Mouse (Mus musculus): ENCODE results near the gene Them7.

Gene Them7

DNA sequence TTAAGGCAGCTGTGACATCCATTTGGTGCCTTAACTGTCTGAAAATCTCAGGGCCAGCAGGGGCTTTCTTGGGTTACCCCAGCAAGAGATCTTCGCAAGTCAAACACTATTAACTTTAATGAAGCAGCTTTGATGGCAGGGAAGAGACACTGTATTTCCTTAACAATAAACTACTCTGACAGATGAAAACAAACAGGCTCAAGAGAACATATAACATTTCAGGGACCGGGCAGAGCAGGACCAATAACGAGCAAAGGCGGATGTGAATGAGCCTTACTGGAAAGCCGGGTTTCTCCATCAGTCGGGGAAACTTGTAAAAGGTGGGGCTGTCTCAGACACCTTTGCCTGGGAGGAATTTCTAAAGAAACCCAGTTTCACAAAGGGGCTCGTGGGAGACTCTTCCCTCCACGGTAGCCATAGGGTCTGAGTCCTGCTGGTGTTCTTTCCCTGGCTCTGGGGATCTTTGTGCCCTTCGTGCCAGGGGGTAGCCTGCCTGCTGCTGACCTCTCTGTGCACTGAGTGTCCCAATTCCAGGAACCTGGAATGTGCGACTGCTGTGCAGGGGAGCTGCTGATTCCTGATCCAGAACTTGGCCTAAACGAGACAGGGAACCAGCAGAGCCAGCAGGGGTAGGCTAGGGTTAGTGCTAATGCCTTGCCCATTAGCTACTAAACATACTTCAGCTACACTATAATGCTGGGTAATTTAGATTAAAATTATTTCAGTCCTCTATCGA lies 11.4 kb downstream of the Them7 start:
- DNase-seq = no peak

DNA sequence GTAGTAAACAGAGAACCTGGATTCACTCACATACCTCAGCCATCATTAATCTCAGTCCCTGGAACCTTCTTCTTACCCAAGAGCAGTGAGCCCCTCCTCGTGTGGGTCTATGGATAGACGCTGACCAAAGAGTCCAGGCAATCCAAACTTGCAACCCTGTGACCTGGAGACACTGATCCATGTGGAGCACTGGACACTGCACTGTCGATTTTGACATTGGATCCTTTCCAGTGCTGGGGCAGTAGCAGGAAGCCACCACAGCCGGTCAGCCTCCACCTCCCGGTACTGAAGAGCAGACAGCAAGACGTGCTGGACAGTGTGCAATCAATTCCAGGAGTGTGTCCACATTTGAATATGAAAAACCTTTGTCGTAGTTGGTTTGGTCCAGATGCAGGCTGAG lies 13.3 kb downstream of the Them7 start:
- no peak for DNase-seq

DNA sequence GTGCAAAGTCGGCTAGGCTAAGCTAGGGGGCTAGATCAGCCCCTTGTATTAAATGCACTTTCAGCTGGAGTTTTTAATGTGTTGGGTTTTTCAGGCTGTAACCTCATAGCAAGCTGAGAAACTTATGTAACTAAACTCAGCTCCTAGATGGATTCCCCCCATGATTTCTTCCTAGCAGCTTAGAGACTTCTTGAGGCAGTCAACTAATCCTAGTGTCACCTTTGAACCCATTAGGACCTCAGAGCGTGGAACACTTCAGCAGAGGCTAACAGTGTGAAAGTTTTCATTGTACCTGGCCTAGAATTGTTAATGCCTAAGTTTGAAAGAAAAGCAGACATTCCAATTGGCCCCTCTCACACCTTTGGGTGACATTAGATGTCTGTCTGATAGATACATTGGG lies 13.7 kb downstream of the Them7 start:
- DNase-seq = no peak

DNA sequence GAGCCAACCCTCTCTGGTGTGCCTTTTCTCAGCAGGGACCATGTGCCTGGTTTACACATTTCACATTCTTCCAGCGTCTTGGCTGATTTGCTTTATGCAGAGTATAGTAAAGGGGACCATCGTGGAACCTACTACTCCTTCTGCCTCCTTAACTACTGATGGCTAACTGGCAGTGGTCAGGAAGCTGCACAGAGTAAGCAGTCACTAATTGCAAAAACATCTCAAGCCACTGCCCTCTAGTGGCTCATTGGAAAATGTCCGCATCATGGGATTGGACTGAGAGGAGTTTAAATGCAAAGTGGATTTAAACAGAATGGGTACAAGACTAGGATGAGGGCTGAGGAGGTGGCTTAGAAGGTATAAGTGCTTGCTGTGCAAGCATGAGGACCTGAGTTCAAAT lies 14.7 kb downstream of the Them7 start:
- peak; percentile 16 to 33 for DNase-seq

DNA sequence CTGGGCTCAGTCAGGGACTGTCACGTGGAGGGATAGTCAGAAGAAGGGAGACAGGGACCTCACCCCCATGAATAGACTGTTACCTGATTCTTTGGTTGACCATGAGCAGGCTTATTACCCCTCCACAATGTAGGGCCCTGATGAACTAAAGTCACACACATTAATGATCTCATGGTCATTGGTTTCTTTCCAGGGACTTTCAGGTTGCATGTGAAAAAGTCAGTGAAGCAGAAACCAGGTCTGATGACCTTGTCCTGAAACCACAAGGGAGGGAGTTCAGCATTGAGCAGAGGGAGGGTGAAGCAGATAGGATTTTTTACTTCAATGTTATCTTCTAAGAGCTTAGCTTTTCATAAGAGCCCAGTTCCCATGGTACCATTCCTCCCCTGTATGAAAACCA lies 16.5 kb downstream of the Them7 start:
- DNase-seq = no peak

DNA sequence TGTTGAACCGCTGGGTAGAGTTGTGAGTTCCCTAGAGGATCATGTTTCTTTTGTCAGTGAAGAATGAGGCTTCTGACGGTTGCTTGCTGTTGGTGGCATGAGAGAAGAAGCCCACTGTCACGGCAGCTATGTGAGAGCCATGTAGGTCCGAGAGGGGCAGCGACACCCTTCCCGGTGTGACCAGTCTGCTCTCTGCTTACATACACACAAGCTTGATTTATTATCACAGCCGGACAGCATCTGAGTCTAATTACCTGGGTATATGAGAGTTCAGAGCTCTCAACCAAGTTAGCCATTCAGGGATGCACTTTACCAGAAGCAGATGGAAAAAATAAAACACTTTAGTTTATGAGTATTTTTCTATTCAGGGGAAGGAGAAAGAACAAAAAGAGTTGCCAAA lies 18.8 kb downstream of the Them7 start:
- DNase-seq = no peak

DNA sequence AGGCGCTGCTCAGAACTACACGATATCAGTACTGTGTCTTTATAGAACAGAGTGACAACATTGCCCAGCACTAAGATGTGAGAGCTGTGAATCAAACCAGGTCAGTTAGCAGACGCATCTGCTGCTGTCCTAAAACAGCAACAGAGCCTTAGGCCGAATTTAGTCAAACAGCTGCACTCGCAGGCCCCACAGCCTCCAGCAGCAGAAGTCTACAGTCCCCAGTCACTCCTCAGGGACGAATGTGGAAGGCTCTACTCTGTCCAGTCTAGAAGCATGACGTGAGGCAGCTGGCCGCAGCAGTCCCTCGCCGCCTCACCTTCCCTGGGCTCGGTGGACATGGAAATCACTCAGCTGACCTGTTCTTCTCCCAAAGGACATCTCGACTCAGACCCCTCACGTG lies 20.6 kb downstream of the Them7 start:
- DNase-seq = no peak

DNA sequence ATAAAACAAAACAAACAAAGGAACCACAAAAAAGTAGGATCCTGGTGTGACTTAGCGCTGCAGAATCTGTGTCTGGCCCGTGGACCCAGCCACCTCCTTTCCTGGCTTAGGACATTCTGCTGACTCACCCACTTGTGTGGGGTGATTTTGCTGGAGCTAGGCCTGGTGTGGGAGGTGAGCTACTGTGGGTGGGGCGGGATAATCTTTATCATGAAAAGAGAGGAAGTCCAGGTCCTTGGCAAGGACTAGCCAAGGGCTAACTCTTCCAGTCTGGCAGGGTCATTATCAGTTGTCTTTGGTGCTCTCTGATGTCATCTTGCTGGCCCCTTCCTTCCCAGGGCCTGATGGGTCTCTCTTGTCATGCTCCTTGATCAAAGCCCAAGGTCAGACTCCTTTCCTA lies 27.9 kb downstream of the Them7 start:
- no peak for DNase-seq

DNA sequence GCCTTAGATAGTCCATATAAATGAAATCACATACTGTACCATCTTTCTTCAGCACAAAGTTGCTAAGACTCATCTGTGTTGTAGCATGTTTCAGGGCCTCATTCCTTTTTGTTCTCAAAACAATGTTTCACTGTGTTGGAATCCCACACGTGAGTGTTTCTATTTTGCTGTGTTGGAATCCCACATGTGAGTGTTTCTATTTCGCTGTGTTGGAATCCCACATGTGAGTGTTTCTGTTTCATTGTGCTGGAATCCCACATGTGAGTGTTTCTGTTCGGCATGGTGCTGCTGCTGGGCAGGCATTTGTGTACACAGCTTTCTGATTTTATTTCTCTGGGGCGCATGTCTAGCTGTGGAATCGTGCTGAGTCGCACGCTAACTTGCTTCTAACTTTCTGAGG lies 28.7 kb downstream of the Them7 start:
- DNase-seq = no peak

DNA sequence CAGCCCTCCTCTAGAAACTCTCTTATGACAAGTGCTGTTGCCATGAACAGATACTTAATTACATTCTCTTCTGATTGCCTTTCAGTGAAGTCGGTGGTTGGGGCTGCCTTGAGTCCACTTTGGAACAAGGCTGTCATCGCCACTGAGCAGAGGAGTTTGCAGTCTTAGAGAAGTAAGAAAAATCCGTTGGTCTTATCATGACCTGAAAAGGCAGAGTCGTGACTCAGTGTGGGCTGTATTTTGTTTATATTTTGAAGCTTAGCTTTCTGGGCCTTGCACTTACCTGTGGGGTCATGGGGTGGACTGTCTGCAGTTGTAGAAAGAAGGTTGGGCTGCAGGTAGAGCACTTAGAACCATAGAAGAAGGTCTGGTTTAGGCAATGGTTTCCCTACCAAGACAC lies 31.3 kb downstream of the Them7 start:
- DNase-seq = no peak

DNA sequence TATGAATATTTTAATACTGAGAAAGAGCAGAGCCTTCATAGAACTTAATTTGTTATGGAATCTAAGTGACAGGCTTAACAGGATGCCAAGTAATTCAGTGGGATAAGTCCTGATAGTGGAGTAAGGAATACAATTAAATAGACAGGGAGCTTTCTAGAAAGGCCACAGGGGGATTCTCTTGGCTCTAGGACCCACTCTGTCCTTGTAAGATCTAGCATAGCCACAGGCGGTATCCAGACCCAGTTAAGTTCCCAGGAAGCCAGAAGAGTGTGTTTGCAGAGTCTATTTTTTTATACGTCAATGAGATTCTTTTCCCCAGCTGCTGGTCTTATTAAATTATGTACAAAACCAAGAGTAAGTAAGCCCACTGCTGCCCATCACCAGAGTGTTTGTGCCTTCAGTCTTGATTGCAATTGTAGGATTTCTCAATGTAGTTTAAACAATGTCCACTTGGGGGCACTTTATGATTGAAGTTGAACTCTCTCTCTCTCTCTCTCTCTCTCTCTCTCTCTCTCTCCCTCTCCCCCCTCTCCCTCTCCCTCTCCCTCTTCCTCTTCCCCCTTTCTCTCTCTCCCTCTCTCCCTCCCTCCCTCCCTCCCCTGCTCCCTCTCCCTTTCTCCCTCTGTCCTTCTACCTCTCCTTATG lies 32.4 kb downstream of the Them7 start:
- no peak for DNase-seq

DNA sequence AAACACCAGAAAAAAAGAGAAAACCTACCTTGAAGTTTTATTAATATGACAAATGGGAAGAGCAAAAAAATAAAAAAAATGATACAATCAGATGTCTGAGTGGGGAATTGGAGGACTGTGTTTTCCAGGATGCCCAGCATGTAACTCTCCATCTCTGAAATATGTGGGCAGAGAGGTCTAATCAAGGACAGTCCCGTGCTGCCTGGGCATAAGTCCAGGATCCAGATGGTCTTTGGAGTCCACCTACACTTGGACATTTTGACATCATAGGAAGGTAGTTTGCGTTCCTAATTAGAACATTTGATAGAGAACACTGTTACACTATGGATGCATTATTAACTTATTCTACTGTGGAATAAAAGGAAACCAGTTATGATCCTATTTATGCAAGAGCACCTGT lies 33.3 kb downstream of the Them7 start:
- DNase-seq = no peak

DNA sequence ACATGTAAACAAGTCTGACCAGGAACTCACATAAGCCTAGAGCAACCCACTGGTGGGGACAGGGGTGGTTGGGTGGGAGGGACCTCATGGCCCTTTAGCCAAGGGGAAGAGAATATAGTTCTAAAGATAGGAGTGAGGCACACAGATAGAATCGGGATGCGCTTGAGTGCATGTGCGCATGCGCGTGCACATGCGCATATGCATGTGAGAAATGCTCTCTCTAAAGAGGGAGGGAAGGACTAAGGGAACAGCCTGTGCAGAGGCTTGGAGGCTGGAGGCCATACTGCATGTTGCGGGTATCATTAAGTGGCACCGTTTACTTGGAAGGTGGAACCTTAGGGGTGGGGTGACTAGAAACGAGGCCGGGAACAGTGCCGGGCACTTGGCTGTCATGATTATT lies 37.2 kb downstream of the Them7 start:
- no peak for DNase-seq

DNA sequence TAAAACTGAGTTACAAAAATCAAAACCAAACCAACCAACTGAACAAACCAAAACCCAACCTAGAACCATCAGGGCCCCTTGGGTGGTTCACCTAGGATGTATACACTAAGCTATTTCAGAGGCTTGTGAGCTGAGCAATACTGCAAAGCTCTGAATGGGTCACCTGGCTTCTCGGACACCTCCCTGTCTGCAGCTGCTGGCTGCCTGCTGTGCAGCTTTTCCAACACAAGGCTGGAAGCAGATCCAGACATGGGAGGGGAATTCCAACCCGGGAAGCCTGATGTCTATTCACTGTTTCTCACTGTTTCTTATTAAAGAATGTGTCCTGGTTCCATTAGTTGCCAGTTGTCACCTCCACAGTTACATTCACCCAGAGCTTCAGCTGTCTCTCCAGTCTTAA lies 39.1 kb downstream of the Them7 start:
- DNase-seq = no peak

DNA sequence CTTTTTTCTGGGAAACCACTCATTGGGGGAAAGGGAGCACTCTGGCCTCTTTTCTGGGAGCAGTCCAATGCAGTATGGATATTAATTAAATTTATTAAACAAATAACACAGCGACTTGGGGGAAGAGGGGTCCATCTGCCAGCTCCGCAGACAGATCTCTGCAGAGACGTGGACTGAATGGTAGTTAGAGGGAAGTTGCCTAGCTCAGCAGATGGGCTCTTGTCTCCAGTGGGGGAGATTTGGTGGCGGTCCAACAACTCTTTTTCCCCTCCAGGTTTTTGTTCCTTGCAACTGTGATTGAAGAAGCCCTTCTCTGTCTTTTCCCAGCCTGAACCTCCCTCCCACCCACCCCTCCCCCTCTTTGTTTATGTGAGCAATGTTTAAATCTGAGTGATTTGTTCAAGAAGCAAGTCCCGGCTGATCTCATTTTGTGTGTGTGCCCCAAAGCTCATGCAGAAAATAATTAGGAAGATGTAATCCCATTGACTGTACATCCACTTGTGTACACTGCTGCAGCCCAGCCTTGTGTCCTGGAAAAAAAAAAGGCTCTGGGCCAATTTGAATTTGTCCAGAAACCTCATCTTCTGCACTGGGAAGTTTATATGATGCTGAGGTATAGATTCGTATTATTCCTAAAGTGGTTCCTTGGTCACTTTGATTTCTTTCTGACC lies 58.4 kb downstream of the Them7 start:
- DNase-seq = no peak

DNA sequence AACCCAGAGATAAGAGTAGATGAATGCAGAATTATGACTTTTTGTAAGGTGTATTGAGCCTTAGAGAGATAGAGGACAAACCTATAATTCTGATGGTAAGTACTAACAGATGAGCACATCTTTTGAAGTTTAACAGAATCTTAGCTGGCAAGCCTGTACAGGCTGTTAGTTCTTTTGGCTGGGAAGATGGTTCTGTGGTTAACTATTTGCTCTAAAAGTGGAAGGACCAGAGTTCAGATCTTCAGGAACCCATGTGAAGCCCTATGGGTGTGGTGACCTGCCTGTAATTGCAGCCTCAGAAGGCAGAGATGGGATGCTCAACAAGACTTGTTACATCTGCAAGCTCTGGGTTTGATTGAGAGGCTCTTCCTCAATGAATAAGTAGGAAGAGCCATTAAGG lies 59.7 kb downstream of the Them7 start:
- no peak for DNase-seq

DNA sequence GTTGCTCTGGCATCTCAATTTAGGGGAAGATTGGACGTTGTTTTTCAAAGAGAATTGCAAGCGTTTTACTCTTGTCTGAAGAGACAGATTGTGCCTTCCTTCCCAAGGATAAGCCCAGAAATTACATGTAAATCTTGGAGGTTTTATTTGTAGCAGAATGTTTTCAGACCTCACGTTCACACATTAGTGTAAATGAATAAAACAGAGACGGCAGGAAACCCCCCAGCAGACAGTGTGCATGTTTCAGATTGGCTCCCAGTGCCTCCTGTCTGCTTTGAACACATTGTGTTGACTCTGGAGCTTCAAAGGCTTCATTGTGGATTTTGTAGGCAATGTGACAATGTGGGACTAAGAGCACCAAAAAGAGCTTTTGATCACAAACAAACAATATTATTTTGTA lies 60.7 kb downstream of the Them7 start:
- DNase-seq = no peak

DNA sequence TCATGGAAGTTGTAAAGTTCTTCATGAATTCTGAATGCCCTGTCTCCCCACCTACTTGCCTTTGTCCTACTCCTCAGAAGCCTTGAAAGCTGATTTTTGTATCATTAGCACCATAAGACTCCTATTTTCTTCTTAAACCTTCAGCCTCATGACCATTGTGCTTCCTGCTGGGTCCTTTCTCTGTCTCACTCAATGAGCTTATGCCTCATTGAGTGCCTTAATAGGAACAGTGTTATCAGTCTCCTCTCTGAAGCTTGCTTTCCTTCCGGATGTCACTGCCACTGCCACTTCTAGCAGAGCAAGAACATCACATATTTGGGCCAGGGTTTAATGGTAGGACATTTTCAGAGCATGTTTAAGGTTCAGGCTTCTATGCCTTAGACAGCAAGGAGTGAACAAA lies 71.7 kb downstream of the Them7 start:
- no peak for DNase-seq

DNA sequence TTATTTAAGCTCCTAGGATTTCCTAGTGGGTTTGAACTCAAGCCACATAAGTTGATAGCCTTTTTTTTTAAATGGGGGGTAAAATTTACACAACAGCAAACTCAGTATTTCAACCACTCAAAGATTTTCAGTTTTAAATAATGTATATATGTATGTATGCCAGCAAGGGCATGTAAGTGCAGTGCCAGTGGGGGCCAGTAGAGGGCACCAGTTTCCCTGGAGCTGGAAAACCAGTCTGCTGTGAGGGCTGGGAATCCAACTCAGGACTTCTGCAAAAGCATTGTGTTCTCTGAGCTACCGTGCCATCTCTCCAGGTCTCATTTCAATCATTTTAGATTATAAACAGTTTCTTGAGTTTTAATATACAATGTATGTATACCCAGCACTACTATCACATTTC lies 74.8 kb downstream of the Them7 start:
- DNase-seq = no peak

DNA sequence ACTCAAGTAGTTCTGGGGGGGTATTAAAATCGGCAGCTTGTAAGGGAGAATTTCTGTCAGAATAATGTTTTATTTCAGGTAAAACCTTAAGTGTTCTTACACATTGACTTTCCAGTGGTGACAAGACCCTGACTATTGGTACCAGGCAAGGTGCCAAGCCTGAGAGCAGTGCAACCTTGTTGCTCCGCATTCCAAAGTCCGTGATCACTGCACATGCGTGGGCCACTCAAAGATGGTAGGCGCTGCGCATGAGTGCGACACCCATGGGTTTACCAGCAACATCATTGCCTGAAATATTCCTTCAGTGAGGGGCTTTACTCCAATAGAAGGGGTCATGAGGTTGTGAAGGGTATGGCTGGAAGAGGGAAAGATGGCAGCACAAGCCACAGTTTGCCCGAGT lies 77.0 kb downstream of the Them7 start:
- DNase-seq = no peak

DNA sequence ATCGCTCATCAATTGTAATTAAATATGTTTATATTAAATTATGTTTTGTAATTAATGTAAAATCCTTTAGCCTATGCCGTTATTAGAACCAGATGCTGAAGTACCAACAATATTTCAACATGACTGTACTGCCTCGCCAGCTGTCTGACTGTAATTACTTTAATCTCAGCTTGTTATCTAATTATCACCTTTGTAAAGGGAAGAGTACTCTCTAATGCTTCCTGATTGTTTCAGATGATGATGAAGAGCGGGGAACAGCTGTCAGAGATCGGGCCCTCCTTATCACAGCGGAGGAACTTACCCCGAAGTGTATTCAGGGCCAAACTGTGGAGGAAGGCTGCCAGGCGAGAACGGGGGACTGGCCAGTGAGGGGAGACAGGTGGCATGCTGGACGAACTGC lies 77.4 kb downstream of the Them7 start:
- no peak for DNase-seq

DNA sequence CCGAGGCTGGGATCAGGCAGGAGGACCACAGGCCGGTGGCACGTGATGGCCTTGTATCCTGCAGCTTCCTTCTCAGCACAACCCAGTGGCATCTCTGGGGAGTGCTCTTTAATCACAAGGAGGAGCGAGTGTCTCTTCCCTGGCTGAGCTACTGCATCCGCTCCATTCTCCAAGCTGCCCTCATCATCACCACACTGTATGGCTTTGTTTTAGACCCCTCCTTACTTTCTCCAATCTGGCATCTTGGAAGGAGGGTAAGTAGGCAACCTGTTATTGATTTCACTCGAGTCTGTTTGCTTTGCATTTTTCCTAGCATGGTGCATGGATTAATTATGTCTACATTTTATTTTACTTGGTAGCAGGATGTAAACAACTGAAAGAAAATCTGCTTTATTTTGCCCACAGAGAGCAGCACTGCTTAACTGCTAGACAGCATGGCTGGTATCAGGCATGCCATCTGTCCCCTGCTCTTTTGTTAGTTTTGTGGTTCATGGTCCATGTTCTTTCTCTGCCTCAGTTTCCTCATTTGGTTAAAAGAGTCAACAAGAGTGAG lies 79.9 kb downstream of the Them7 start:
- no peak for DNase-seq

DNA sequence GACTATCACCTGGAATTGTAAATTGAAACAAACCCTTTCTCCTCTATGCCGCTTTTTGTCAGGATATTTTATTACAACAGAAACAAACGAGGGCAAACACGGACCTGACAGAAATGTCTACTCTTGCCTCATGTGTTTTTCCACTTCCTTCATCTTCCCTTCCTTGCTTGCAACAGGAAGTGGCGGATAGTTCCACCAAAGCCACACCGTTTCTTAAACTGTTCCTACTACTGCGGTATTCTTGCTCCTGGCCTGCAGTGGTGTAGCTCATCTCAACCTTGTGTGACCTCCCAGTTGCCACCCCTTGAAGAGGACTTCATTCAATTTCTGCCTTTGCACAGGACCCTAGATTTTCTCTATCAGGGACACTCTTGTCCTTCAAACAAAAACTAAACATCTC lies 81.8 kb downstream of the Them7 start:
- DNase-seq = no peak

DNA sequence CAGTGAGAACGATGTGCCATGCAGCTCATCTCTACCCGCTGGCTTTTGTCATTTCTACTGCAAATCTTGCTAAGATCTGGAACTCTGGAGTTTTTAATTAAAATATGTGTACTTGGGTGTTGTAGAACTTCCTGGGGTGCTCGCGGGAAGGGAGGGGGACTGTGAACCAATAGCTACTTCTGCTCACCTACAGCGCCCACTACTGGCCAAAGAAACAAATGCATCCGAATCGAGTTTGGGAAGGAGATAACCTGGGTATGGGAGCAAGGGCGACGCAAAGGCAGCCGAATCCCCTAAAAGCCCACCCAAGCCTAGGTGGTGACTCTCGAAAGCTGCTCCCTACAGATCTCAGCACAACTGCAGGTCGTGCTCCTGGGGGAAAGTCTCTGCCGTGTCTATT lies 87.3 kb downstream of the Them7 start:
- peak; percentile 17 to 18 for DNase-seq

All from cerebellum, postnatal 36 days (tissue).